Mouse (Mus musculus): ENCODE results near the gene Ak8.

DNA sequence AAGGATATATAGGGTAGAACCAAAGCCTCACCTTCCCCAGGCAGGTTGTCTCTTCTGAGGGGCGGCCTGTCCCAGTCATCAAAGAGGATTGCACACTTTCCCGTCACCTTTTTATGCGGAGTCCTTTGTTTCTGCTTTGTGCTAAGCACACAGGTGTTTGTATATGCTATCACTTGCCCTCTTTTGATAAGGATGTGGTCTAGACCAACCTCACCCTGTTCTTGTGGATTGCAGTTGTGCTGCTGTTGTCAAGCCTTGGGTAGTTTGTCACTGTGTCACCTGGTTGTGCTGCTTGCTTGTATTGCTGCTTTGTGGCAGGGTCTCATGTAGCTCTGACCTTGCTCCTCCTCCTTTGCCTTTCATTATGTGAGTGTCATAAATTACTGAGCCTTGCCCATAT, 152.6 kb downstream of the Ak8 start:
- TF ChIP-seq GATA2 (IDR thresholded peaks at IDR 0.05; ENCODE audit: borderline replicate concordance, low read depth, low read length) (no peak), CTCF (IDR thresholded peaks at IDR 0.05; ENCODE audit: low read depth, low read length) (no peak), GATA1 (IDR thresholded peaks at IDR 0.05; ENCODE audit: borderline replicate concordance, low read length) (no peak), TAL1 (conservative IDR thresholded peaks at IDR 0.05; ENCODE audit: low read depth, low read length) (no peak)
